Mouse (Mus musculus) kidney, embryonic 14.5 days (tissue): Measurements from ENCODE around the gene Srsf12. TPM values are rescaled to one million over a fixed set of nuclear protein-coding genes. Genes with fewer than 3 reads are reported as not detected.
A peak's percentile ranks its signal among the peaks of the same experiment; 100 is the strongest.

Source experiments
- ATAC-seq: fragments of 200-750 bp; cut with Nextera tagmentation; 2 replicates; pipeline ENCODE4 v1.8.0; 2017; ENCODE audit warnings: moderate number of reproducible peaks, mild to moderate bottlenecking, moderate TSS enrichment, moderate library complexity; ENCODE audit not compliant: low FRiP score, low TSS enrichment
- H3K27ac ChIP-seq: fragments of 300-500 bp; sonication (generic); 2 replicates; pipeline ENCODE4 v1.5.1; 2014; ENCODE audit warnings: low read depth, mild to moderate bottlenecking, low read length, moderate library complexity, mixed read lengths
- H3K27me3 ChIP-seq: fragments of 300-500 bp; sonication (generic); 2 replicates; pipeline ENCODE4 v1.6.1; 2014; ENCODE audit warnings: mild to moderate bottlenecking, low read length; ENCODE audit not compliant: control insufficient read depth, insufficient read depth
- H3K36me3 ChIP-seq: fragments of 300-500 bp; sonication (generic); 2 replicates; pipeline ENCODE4 v1.6.1; 2014; ENCODE audit warnings: low read length, mixed read lengths; ENCODE audit not compliant: control insufficient read depth, insufficient read depth
- H3K4me1 ChIP-seq: fragments of 300-500 bp; sonication (generic); 2 replicates; pipeline ENCODE4 v1.6.1; 2014; ENCODE audit warnings: low read length, mixed read lengths; ENCODE audit not compliant: control insufficient read depth, insufficient read depth
- H3K4me2 ChIP-seq: fragments of 300-500 bp; sonication (generic); replicated peaks from 2 replicates; pipeline ENCODE4 v1.6.1; 2014; ENCODE audit warnings: low read depth, mild to moderate bottlenecking, low read length
- H3K4me3 ChIP-seq: fragments of 300-500 bp; sonication (generic); 2 replicates; pipeline ENCODE4 v1.5.1; 2014; ENCODE audit warnings: mild to moderate bottlenecking, low read length
- H3K9ac ChIP-seq: fragments of 300-500 bp; sonication (generic); 2 replicates; pipeline ENCODE4 v1.6.1; 2014; ENCODE audit warnings: low read depth, mild to moderate bottlenecking, low read length, moderate library complexity
- H3K9me3 ChIP-seq: fragments of 300-500 bp; sonication (generic); 2 replicates; pipeline ENCODE4 v1.6.1; 2016; ENCODE audit warnings: low read length; ENCODE audit not compliant: control insufficient read depth
- WGBS: fragments of 180-500 bp; shearing (Covaris S2); extraction: QIAGEN DNeasy Blood & Tissue Kit; methylation state at CpG from one replicate; pipeline ENCODE4 v1.1.7; 2014; 5-methylcytosine and 5-hydroxymethylcytosine counted together
- polyA plus RNA-seq: library from polyadenylated mRNA; unstranded; fragments of >200 nt; fragmentation: Nextera tagmentation; extraction: Ambion mirVana; gene quantifications from 2 replicates; pipeline ENCODE4 v1.2.1, GENCODE M21; 2014

Srsf12 gene
- polyA plus RNA-seq, 1 experiment from 2014 or later: 4.1 TPM

GRCm38 (mm10) chr4:33221847-33222246 lies 13.1 kb downstream of the Srsf12 start:
- H3K27ac ChIP-seq: no peak overlapping the region
- WGBS: 61% methylated on average over 1 of the region's 1 CpGs
- H3K27me3 ChIP-seq: no peaks in the 10 kb centered on the region
- H3K4me3 ChIP-seq: no peak overlapping the region
- H3K9me3 ChIP-seq: no peaks in the 10 kb centered on the region
- no peak overlapping the region for H3K9ac ChIP-seq
- H3K4me2 ChIP-seq: no peak overlapping the region
- H3K4me1 ChIP-seq: no peaks in the 10 kb centered on the region
- no peak for ATAC-seq
- no peaks in the 10 kb centered on the region for H3K36me3 ChIP-seq

- H3K4me1 ChIP-seq: no peaks in the 10 kb centered on the region
- no peak overlapping the region for H3K4me2 ChIP-seq
- H3K36me3 ChIP-seq: no peaks in the 10 kb centered on the region
- no peak overlapping the region for H3K27ac ChIP-seq
- no peaks in the 10 kb centered on the region for H3K27me3 ChIP-seq
- H3K9me3 ChIP-seq: no peaks in the 10 kb centered on the region
- no peak for ATAC-seq
- no peak overlapping the region for H3K9ac ChIP-seq
- 83% methylated on average over 7 of the region's 7 CpGs for WGBS
- H3K4me3 ChIP-seq: no peak overlapping the region
Observed at GRCm38 (mm10) chr4:33224003-33224675, 15.3 kb downstream of the Srsf12 start.

- Histone ChIP-seq H3K4me3 (no peak overlapping the region), H3K9me3 (no peaks in the 10 kb centered on the region), H3K27me3 (no peaks in the 10 kb centered on the region), H3K9ac (no peak overlapping the region), H3K36me3 (no peaks in the 10 kb centered on the region), H3K27ac (no peak overlapping the region), H3K4me2 (no peak overlapping the region), H3K4me1 (no peaks in the 10 kb centered on the region)
- 87% methylated on average over 7 of the region's 7 CpGs for WGBS
- no peak for ATAC-seq
Observed at GRCm38 (mm10) chr4:33227164-33227563, 18.4 kb downstream of the Srsf12 start.

- H3K4me1 ChIP-seq: no peaks in the 10 kb centered on the region
- no peak for ATAC-seq
Observed at GRCm38 (mm10) chr4:33229639-33230038, 20.8 kb downstream of the Srsf12 start.

GRCm38 (mm10) chr4:33230881-33231280 lies 22.1 kb downstream of the Srsf12 start:
- Histone ChIP-seq H3K9ac (no peak overlapping the region), H3K4me1 (no peaks in the 10 kb centered on the region), H3K27me3 (no peaks in the 10 kb centered on the region), H3K9me3 (no peaks in the 10 kb centered on the region), H3K4me2 (no peak overlapping the region), H3K27ac (no peak overlapping the region), H3K4me3 (no peak overlapping the region), H3K36me3 (no peaks in the 10 kb centered on the region)
- 84% methylated on average over 18 of the region's 18 CpGs for WGBS
- ATAC-seq: no peak

More at GRCm38 (mm10) chr4:33229639-33230038, 20.8 kb downstream of the Srsf12 start:
- Histone ChIP-seq H3K9me3 (no peaks in the 10 kb centered on the region), H3K4me2 (no peak overlapping the region), H3K27me3 (no peaks in the 10 kb centered on the region), H3K9ac (no peak overlapping the region), H3K36me3 (no peaks in the 10 kb centered on the region), H3K27ac (no peak overlapping the region), H3K4me3 (no peak overlapping the region)
- 73% methylated on average over 4 of the region's 4 CpGs for WGBS

GRCm38 (mm10) chr4:33242536-33242935 lies 33.7 kb downstream of the Srsf12 start:
- 61% methylated on average over 5 of the region's 5 CpGs for WGBS

GRCm38 (mm10) chr4:33243016-33243758 lies 34.4 kb downstream of the Srsf12 start:
- peaks cover 37% of the 10 kb centered on the region for H3K36me3 ChIP-seq
- no peak overlapping the region for H3K4me3 ChIP-seq
- no peak overlapping the region for H3K4me2 ChIP-seq
- 80% methylated on average over 12 of the region's 12 CpGs for WGBS
- no peak for ATAC-seq
- H3K4me1 ChIP-seq: peaks cover 13% of the 10 kb centered on the region
- no peak overlapping the region for H3K9ac ChIP-seq
- H3K27me3 ChIP-seq: no peaks in the 10 kb centered on the region
- H3K27ac ChIP-seq: no peak overlapping the region
- H3K9me3 ChIP-seq: no peaks in the 10 kb centered on the region

More at GRCm38 (mm10) chr4:33242536-33242935, 33.7 kb downstream of the Srsf12 start:
- Histone ChIP-seq H3K27ac (no peak overlapping the region), H3K9ac (no peak overlapping the region), H3K4me2 (no peak overlapping the region), H3K4me3 (no peak overlapping the region), H3K27me3 (no peaks in the 10 kb centered on the region), H3K9me3 (no peaks in the 10 kb centered on the region), H3K36me3 (peaks cover 37% of the 10 kb centered on the region), H3K4me1 (peaks cover 13% of the 10 kb centered on the region)
- no peak for ATAC-seq

GRCm38 (mm10) chr4:33243921-33244320 lies 35.1 kb downstream of the Srsf12 start:
- Histone ChIP-seq H3K9ac (no peak overlapping the region), H3K27ac (no peak overlapping the region), H3K4me3 (no peak overlapping the region), H3K4me1 (peaks cover 13% of the 10 kb centered on the region), H3K4me2 (no peak overlapping the region), H3K9me3 (no peaks in the 10 kb centered on the region), H3K36me3 (peaks cover 37% of the 10 kb centered on the region), H3K27me3 (no peaks in the 10 kb centered on the region)
- ATAC-seq: no peak
- 86% methylated on average over 4 of the region's 4 CpGs for WGBS

GRCm38 (mm10) chr4:33245853-33246395 lies 37.1 kb downstream of the Srsf12 start:
- Histone ChIP-seq H3K27me3 (no peaks in the 10 kb centered on the region), H3K4me3 (peak overlapping the region; percentile 93), H3K4me2 (peak overlapping the region; percentile 72), H3K36me3 (peaks cover 37% of the 10 kb centered on the region), H3K4me1 (peaks cover 13% of the 10 kb centered on the region), H3K9me3 (no peaks in the 10 kb centered on the region), H3K9ac (peak overlapping the region; percentile 98; the same call in 1 of the 2 replicates), H3K27ac (no peak overlapping the region)
- ATAC-seq: no peak
- WGBS: 90% methylated on average over 14 of the region's 14 CpGs
